Mouse (Mus musculus) heart, postnatal 10 days (tissue): Measurements from ENCODE around the gene Fblim1. TPM values are rescaled to one million over a fixed set of nuclear protein-coding genes. Genes with fewer than 3 reads are reported as not detected.

Source experiments
- total RNA-seq, 2 experiments: library from RNA; stranded (reverse); gene quantifications; 2 replicates each; pipeline ENCODE4 v1.2.3; 2021

Gene Fblim1
- total RNA-seq, 2 experiments from 2014 or later, result 241 to 248 TPM

Other genes starting within 250 kb of the Fblim1 start
- 1 to 10 TPM in 1 of 2 experiments, under 1 TPM in 1; 0.94 to 2.9 TPM for gene Fam131c, start 237.9 kb downstream of the Fblim1 start, total RNA-seq
- gene Clcnka, start 207.4 kb downstream of the Fblim1 start, total RNA-seq, result not detected
- 1 to 10 TPM in 1 of 2 experiments, under 1 TPM in 1; 0.91 to 1.2 TPM for gene Clcnkb, start 190.1 kb downstream of the Fblim1 start, total RNA-seq
- 1,000 to 10,000 TPM; 1,029 to 1,075 TPM for gene Hspb7, start 185.3 kb downstream of the Fblim1 start, total RNA-seq
- gene Srarp, start 170.0 kb downstream of the Fblim1 start, total RNA-seq, result not detected
- 10 to 100 TPM; 18.0 to 21.9 TPM for gene Zbtb17, start 161.4 kb downstream of the Fblim1 start, total RNA-seq
- gene Spen, start 67.5 kb downstream of the Fblim1 start, total RNA-seq, result 10 to 100 TPM; 32.1 to 34.2 TPM
- gene Tmem82, start 12.5 kb upstream of the Fblim1 start, total RNA-seq, result 10 to 100 TPM; 11.2 to 15.6 TPM
- gene Slc25a34, start 17.7 kb upstream of the Fblim1 start, total RNA-seq, result 10 to 100 TPM; 81.1 to 84.5 TPM
- gene Plekhm2, start 58.8 kb upstream of the Fblim1 start, total RNA-seq, result 10 to 100 TPM; 81.0 to 83.1 TPM
- 1 to 10 TPM in 1 of 2 experiments, under 1 TPM in 1; 0.19 to 3.1 TPM for gene Rsc1a1, start 79.5 kb upstream of the Fblim1 start, total RNA-seq
- 10 to 100 TPM; 38.5 to 41.1 TPM for gene Ddi2, start 117.3 kb upstream of the Fblim1 start, total RNA-seq
- under 1 TPM; 0.48 to 0.79 TPM for gene Agmat, start 140.6 kb upstream of the Fblim1 start, total RNA-seq
- 10 to 100 TPM; 17.6 to 18.0 TPM for gene Dnajc16, start 184.8 kb upstream of the Fblim1 start, total RNA-seq
- 10 to 100 TPM; 10.5 to 12.4 TPM for gene Casp9, start 187.5 kb upstream of the Fblim1 start, total RNA-seq
- under 1 TPM in 1 of 2 experiments, not detected in 1; 0.87 TPM for gene Cela2a, start 220.1 kb upstream of the Fblim1 start, total RNA-seq
- gene Ctrc, start 240.3 kb upstream of the Fblim1 start, total RNA-seq, result not detected